Mouse (Mus musculus) brain, embryonic 14.5 days (tissue): Measurements from ENCODE around the gene Rps6. TPM values are rescaled to one million over a fixed set of nuclear protein-coding genes. Genes with fewer than 3 reads are reported as not detected.

Experiments used
- DNase-seq: peaks from one replicate; pipeline ENCODE4 v3.0.0-alpha.2; 2011; ENCODE audit warnings: low read depth
- CTCF ChIP-seq: fragments of 200-500 bp; IDR thresholded peaks from 2 replicates; pipeline ENCODE4 v1.5.1; 2012; ENCODE audit warnings: inconsistent platforms, mild to moderate bottlenecking, moderate library complexity, borderline replicate concordance; ENCODE audit not compliant: insufficient read depth, insufficient read length; ENCODE audit errors: extremely low read depth
- POLR2A ChIP-seq: fragments of 200-500 bp; IDR thresholded peaks from 2 replicates; pipeline ENCODE4 v1.6.1; 2012; ENCODE audit warnings: mild to moderate bottlenecking, inconsistent platforms, borderline replicate concordance; ENCODE audit not compliant: poor library complexity, insufficient read depth, insufficient read length, severe bottlenecking; ENCODE audit errors: extremely low read depth
- polyA plus RNA-seq: library from polyadenylated mRNA; depleted of rRNA; stranded (reverse); fragments of >200 nt; gene quantifications from 2 replicates; pipeline ENCODE4 v1.2.3, GENCODE M21; 2012; rRNA removed

Gene Rps6
- 1,052 and 1,195 TPM in 2 replicates for polyA plus RNA-seq

DNA sequence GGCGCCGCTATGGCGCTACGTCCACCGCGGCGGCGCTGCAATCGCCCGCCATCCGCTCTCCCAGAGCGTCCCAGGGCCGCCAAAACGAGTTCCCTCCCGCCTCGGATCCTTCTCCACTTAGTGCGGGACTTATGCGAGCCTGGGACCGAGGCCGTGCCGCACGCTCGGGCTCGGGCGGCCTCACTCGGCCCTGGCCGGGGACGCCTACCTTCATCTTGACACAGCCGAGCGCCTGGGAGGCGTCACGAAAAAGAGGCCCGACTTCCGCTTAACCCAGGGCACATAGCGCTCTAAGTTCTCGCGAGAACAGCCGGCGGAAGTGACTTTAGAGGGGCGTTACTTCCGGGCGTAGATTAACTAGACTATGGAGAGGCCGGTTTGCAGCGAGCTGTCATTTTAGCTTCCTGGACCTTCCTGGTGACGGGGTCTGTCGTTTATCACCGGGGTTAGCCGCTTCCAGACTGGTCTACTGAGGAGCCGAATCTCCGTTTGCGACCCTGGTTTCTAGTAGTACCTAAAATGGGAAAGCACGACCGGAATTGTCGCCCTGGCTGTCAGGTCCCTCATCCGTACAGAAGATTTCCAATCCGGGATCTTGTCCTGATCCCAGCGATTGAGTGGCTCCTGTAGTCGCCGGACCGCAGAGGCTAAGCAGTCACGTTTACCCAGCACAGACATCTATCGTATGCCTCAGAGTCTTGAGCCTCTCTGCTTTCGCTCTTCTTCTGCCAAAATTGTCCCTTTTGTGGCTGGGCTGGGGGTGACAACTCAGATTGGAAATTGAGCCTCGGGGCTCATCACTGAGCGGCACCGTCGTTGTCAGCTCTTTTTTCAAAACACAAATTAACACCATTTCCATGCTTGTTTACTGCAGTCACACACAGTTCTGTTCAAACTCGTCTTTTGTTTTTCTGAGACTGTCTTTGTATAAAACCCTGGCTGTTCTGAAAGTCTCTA lies at the start of gene Rps6:
TSS of gene Rps6 (minus strand) at position 300 of the 957 bp plus-strand sequence.
- peak; percentile 99 for DNase-seq
- no peak for TF ChIP-seq CTCF
- TF ChIP-seq POLR2A: peak; percentile 86

DNA sequence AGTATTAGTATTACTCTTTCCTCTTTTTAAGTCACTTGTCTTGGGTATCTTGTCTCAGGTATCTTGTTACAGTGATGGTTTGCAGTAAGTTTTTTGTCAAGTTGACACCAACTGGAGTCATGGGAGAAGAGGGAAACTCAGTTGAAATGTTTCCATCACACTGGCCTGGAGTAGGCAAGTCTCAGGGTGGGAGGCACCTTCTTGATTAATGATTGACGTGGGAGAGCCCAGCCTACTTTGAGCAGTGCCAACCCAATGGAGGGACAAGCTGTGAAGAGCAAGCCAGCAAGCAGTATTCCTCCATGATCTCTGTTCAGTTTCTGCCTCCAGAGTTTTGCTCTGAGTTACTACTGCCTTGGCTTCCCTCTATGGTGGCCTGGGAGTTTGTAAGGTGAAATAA lies 48.7 kb upstream of the Rps6 start:
- DNase-seq: no peak
- TF ChIP-seq CTCF: no peak

DNA sequence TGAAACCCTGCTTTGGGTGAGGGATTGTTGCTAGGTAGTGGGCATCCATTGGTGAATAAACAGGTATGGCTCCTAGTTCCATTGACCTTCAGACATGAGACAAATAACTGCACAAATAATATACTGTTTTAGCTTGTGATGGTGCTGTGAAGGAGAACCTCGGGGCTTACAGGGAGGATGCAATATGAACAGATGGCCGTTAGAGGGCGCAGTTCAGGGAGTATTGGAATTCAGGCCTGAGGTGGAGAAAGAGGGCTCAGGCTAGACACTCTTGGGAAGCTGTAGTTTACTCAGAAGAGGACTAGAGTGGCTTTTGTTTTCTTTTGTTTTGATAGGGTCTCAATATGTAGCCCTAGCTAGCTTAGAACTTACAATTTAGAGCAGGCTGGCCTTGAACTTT lies 47.8 kb upstream of the Rps6 start:
- TF ChIP-seq CTCF: peak; percentile 32; the same call in 1 of the 2 replicates
- no peak for TF ChIP-seq POLR2A
- no peak for DNase-seq

DNA sequence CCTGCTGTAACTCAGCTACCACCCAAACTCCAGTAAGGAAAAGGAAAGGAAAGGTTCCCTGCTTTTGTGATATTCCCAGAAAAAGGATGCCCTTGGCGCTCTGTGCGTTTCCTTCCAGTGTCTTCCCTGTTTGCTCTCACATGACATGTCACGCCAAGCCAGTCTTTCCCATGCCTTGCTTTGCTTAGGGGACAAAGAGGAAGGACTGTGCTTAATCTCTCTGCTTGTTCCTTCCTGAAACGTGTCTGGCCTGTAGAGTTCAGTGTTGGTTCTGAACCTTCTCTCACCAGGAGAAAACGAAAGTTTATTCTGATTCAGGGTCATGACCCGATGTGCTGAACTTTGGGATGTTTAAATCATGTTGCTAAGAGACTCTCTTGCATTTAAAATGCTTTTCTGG lies 45.1 kb upstream of the Rps6 start:
- TF ChIP-seq POLR2A (no peak), CTCF (no peak)
- DNase-seq: no peak

DNA sequence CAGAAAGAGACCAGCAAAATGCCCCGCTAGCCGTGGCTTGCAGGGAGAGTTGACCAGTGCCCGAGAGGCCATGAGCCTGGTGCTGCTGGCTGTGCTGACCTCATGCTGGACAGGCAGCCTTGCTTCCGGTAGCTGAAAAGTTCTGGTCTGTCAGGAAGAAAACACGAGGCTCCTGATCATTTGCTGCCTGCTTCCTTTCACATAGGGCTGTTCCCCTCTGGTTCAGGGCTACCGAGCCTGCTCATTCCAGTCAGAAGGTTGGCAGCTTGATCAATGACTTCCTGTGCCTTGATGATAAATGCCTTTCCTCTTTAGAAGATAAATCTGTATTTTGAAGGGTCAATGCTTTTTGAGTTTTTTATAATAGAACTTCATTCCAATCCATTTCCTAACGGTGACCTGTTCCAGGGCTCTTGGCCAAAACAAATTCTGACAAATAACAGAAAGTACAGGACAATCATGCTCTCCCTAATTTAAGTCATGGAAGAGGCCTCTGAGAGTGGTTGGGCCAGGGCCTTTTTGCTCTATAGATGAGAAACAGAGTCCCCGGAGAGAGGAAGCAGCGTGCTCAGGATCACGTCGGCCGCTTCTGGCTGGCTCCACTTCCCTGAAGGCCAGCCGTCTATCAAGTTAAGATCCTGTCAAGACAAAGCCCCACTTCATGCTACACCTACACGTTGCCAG lies 41.7 kb upstream of the Rps6 start:
- no peak for TF ChIP-seq POLR2A
- no peak for TF ChIP-seq CTCF
- DNase-seq: no peak

DNA sequence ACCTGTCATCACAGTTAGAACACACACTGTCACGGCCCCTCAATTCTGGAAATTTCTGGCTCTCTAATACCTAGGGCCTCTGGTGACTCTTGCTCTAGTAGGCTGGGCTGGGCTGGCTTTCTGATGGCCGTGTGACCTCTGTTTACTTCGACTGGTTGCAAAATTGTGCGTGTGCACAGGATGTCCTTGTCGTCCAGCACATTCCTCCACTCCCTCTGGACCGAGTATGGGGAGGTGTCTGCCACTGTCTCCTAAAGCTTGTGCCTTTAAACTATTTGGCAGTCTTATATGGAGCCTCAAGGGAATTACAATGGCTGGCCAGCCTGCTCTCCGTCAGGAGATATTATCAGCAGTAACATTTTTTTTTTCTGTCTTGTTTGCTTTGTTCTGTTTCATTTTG lies 40.2 kb upstream of the Rps6 start:
- TF ChIP-seq CTCF (no peak), POLR2A (no peak)
- DNase-seq: no peak

DNA sequence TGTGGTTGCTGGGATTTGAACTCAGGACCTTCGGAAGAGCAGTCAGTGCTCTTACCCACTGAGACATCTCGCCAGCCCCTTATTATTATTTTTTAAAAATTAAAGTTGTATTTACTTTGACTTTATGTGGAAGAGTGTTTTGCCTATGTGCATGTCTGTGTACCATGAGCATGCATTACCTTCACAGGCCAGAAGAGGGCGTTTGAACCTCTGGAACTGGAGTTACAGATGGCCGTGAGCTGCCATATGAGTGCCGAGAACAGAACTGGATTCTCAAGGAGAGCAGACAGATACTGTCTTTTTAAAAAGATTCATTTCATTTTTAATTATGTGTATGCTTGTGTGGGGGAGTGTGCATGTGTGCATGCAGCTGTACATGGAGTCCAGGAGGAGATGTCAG lies 30.7 kb upstream of the Rps6 start:
- no peak for TF ChIP-seq POLR2A
- peak; percentile 9; the same call in 1 of the 2 replicates for TF ChIP-seq CTCF
- DNase-seq: no peak

DNA sequence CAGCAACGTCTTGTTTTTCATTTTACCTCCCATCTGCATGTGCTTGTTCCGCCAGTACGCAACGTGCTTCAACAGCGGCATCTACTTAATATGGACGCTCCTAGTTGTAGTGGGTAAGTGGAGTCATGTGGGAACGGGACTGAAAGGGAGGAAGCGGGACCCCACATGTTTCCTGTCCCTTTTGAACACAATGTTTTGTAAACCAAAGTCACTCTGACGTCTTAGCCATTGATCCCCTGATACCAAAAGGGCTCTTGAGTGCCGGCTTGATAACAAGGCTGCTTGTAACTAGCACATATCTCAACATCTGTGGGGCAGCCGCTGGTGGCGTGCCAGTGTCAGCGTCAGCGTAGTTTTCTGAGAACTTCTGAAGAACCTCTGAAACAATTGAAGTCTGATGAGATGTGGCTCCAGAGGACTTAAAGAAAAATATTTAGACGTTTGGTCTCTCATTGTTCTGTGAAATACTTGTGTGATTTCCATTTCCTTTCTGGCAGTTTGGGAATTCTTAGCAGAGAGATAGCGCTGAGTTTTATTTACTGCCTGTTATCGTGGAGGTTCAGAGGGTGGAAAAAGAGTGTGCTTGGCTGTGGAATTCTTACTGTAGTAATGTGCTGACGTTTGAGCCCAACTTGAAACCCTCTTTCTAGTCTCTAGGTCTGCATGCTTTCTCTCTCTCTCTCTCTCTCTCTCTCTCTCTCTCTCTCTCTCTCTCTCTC lies 29.1 kb upstream of the Rps6 start:
- TF ChIP-seq CTCF (no peak), POLR2A (no peak)
- DNase-seq: peak; percentile 36

DNA sequence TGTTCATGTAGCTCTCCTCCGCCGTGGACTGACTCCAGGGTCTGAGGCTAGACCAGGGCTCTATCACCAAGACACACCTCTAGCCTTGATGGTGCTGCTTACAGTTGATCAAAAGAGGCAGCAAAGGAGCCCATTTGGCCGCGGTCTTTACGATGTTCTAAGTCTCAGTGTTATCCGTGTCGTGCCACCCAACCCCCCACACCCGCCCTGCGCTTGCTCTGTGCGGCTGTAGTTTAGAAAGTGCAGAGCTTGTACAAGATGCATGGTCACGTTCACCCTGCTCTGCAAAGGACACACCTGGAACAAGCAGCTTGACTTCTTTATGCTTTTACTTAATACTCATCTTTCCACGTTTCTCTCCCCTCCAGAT lies 28.6 kb upstream of the Rps6 start:
- TF ChIP-seq CTCF (no peak), POLR2A (no peak)
- DNase-seq: no peak

DNA sequence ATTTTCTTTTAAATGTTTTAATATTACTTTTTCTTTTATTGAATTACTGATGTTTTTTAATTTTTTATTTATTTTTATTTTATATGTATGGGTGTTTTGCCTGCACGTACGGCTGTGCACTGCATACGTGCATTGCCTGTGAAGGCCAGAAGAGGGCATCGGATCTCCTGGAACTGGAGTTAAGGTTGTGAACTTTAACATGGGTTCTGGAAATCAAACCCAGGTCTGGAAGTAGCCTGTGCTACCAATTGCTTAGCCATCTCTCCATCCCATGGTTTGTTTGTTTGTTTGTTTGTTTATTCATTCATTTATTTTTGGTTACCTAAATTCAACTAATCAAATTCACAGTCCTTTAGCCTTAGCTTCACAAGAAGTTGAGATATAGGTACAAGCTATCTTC lies 27.7 kb upstream of the Rps6 start:
- TF ChIP-seq POLR2A (no peak), CTCF (peak; percentile 50; the same call in 1 of the 2 replicates)
- peak; percentile 31 for DNase-seq

DNA sequence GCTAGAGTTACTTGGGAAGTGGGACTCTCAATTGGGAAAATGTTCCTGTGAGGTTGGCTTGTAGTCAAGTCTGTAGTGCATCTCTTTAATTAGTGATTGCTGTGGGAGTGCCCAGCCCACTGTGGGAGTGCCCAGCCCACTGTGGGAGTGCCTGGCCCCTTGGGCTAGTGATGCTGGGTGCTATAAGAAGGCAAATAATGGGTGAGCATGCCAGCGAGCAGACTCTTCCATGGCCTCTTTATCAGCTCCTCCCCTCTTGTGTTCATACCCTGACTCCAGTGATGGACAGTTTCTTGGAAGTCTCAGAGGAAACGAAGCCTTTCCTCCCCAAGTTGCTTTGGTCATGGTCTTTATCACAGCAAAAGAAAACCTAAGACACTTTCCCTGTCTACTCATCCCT lies 25.2 kb upstream of the Rps6 start:
- no peak for DNase-seq
- no peak for TF ChIP-seq POLR2A
- no peak for TF ChIP-seq CTCF

DNA sequence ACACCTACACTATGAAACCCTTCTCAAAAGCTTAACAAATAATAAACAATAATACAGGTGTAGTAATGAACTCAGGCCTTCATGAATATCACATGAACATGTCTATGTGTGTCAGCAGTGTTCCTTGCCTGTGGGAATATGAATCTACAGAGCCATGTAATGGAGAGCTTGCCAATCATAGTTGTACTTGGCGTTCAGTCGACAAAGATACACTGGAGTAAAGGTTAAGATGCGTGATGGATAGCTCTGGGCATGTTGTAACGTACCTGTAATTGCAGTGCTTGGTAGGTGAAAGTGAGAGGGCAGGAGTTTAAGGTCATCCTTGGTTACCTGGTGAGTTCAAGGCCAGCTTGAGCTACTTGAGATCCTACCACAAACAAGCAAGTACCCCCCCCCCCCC lies 24.0 kb upstream of the Rps6 start:
- TF ChIP-seq CTCF (no peak), POLR2A (no peak)
- no peak for DNase-seq
